ENCODE assay signal across 20 mouse cellular contexts in the genomic region with DNA sequence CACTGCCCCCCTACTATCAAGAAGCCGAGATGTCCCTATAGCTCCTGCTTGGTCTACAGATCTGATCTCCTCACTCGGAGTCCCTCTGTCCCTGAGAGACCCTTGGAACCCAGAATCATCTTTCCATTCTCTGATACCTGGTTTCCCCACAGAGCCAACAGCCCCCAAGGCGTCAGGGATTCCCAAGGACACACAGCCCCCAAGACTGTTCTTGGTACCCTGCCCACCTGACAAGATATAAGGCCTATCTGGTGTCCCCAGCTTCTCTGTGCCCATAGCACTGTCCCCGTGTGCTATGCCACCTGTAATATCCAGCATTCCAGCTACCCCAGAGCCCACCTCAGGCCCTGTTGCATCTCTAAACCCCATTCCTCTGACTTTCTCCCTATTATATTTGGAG. TPM values are rescaled to one million over a fixed set of nuclear protein-coding genes. Genes with fewer than 3 reads are reported as not detected.
"Had no signal": no experiment of that assay in that cellular context is flagged by ENCODE, and none has a peak within 500 bp of the region (broad histone marks: within the 10 kb centered on the region; RNA-seq: fewer than 3 reads in every experiment).

No protein-coding gene starts in this region.

- H3K9me3 ChIP-seq: neural tube, embryonic 13.5 days; neural tube, embryonic 15.5 days; stomach, embryonic 15.5 days had no signal

- H3K4me1 ChIP-seq: neural tube, embryonic 13.5 days; neural tube, embryonic 15.5 days; stomach, embryonic 15.5 days had no signal

- H3K27ac ChIP-seq: neural tube, embryonic 13.5 days; neural tube, embryonic 15.5 days; stomach, embryonic 15.5 days; stomach, postnatal 0 days had no signal

- H3K4me3 ChIP-seq: neural tube, embryonic 13.5 days; neural tube, embryonic 15.5 days; stomach, embryonic 15.5 days had no signal

- H3K4me2 ChIP-seq: neural tube, embryonic 13.5 days; neural tube, embryonic 15.5 days; stomach, embryonic 15.5 days had no signal

- H3K9ac ChIP-seq: neural tube, embryonic 13.5 days; neural tube, embryonic 15.5 days; stomach, embryonic 15.5 days had no signal

- DNase-seq: retina, postnatal 1 day; right cerebral cortex, adult 18-20 months; right cerebral cortex, postnatal 14 days; right cerebral cortex, postnatal 25 days; right cerebral cortex, postnatal 4 days; spleen, adult 18-20 months; thymus, adult 18-20 months; thymus, adult 2 months; thymus, postnatal 14 days; thymus, postnatal 25 days; thymus, postnatal 36 days; thymus, postnatal 4 days had no signal

- H3K27me3 ChIP-seq: neural tube, embryonic 13.5 days; neural tube, embryonic 15.5 days; stomach, embryonic 15.5 days had no signal

- H3K36me3 ChIP-seq: neural tube, embryonic 13.5 days; neural tube, embryonic 15.5 days; stomach, embryonic 15.5 days had no signal

RNA-seq across cellular contexts. Expression of a gene that starts 38.4 kb away (rescaled TPM):
- polyA plus RNA-seq: neural tube, embryonic 13.5 days; neural tube, embryonic 15.5 days; spleen, adult 2 months; urinary bladder, adult 2 months had no signal

RNA-seq across cellular contexts. Expression of a gene that starts 48.7 kb away (rescaled TPM):
- total RNA-seq: neutrophil, adult 5-6 weeks had no signal
- polyA plus RNA-seq: neural tube, embryonic 14.5 days; spleen, adult 2 months had no signal
